Mouse (Mus musculus) testis, adult 2 months (tissue): Measurements from ENCODE around the gene Fopnl.

Experiments
- CTCF ChIP-seq: fragments of 200-500 bp; IDR thresholded peaks from 2 replicates; pipeline ENCODE4 v1.5.1; 2012; ENCODE audit warnings: low read depth, mild to moderate bottlenecking, inconsistent platforms, low read length, moderate library complexity; ENCODE audit not compliant: control insufficient read depth, insufficient read depth, insufficient replicate concordance
- POLR2A ChIP-seq: fragments of 200-500 bp; IDR thresholded peaks from 2 replicates; pipeline ENCODE4 v1.6.1; 2012; ENCODE audit warnings: low read depth, mild to moderate bottlenecking, inconsistent platforms, low read length, moderate library complexity; ENCODE audit not compliant: control insufficient read depth

DNA sequence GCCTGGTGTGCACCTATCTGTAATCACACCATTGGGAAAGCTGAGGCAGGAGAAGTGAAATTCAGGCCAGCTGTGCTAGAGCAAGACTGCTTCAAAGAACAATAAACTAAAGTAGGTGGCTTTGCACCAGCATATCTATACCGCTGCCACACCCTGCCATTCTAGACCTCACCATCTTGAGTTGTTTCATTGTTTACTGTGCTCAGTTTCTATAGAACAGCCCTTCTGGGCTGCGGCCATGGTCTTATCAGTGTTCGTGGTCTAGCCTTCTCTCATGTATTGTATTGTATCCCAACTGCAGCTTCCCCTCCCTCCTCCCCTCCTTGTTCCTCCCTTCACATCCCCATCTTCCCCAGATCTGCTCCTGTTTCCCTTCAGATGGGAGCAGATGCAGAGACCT, 46.3 kb upstream of the Fopnl start:
- TF ChIP-seq CTCF (no peak), POLR2A (no peak)
